Mouse (Mus musculus) natural killer cell, adult 2 months (primary cell): Measurements from ENCODE around the gene Olfr1509.
"Not testable (repeated sequence)": the region's sequence is repeated elsewhere in the genome, so short reads cannot be mapped to it uniquely, and the experiment has no call there.

Experiments
- DNase-seq, 2 experiments: peaks; one replicate each; pipeline ENCODE4 v3.0.0; 2022; ENCODE audit warnings: low spot score in 2 of 2

Olfr1509 gene

DNA sequence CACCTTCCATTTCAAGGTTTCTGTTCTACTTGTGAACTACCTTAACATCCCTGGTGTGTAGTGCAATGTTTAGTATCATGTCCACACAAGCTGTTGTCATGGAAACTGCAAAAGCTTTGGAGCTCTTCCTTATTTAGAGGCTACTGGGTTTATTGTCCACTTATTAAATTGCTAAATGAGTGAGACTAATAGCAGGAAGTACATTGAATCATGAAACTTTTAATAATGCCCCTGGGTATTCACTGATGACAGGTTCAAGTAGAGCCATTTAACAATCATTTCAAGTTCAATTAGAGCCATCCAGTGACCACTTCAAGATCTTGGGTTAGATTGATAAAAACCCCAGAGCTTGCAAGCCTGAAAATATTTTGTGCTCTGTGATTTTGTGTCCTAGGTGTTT, at the start of gene Olfr1509:
TSS of gene Olfr1509 (plus strand) at position 301 of the 400 bp plus-strand sequence.
- DNase-seq, result no peak

DNA sequence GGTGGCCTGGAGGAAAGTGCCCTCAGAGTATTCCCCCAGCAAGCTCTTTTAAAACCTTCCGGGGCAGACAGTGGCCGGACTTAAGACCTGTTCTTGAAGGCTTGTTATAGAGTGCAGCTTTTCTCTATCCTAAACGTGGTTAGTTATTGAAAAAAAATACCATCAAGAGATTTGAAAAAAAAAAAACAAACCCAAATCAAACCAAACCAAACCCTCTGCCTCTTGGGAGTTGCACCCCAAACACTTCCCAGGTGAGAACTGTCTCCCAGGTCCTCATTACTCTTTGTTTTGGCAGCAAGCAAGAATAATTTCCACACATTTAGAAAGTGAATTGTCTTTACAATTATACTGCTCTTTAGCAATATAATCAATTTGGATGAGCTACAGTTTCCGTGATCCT, 45.5 kb upstream of the Olfr1509 start, which contains the start of gene Olfr1511:
TSS of gene Olfr1511 (minus strand) at position 101 of the 400 bp plus-strand sequence.
- DNase-seq, result no peak

DNA sequence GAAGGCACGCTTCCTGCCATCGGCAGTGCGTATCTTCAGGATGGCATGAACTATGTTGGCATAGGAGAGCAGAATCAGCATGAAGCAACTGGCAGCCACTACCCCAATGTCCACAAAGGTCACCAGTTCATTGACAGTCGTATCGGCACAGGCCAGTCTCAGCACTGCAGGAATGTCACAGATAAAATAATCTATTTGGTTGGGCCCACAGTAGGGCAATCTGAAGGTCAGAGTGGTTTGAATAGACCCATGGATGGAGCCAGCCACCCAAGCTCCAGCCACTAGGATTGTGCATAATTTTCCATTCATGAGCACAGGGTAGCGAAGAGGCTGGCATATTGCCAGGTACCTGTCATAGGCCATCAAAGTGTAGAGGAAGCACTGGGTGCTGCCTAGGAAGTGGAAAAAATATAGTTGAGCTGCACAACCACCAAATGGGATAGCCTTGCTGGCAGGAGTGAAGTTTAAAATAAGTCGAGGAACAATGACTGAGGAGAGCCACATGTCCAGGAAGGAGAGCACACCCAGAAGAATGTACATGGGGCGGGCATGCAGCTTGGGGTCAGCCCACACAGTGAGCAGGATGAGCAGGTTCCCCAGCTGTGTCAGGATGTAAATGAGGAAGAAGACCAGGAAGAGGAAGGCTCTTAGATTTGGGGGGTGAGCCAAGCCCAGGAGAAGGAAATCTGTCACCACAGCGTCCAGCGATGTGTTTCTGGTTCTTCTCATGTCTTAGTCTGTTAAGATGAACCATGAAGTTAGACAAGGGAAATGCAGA, 32.5 kb upstream of the Olfr1509 start:
- not testable (repeated sequence) for DNase-seq

DNA sequence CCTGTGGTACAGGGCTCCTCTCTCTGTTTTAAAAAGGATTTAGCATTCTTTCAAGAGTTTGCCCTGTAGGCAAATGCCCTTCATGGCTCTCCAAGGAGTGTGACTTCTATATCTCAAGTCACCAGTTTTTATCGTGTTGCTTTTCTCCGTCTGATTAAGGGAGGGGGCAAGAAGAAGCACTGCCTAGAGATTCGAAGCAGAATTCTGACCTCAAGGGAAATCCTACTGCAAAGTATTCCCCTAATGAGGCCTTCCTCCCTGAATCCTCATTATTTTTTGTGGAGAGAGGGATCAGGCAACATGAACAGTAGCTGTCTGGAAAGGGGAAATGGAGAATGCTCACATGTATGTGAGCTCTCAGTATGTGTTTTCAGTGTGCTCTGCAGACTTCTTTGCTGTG, 28.5 kb upstream of the Olfr1509 start, which contains the start of gene Olfr1510:
TSS of gene Olfr1510 (minus strand) at position 101 of the 400 bp plus-strand sequence.
- no peak for DNase-seq

DNA sequence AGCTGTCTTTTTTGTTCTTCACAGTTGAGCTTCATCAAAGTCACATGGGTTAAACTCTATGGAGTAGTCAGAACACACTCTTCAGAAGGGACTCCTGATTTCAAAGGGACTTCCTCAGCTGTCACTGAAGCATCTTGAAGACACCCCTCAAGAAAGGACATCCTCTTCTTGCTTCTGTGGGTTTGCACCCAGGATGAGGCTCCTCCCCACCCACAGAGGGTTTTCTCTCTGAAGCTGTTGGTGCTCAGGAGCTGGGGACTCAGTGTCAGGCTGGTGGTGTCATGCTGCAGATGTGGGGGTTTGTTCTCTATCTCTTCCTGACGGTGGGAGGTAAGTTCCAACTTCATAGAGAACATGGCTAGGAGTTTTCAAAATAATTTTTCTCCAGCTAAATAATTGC, 15.1 kb upstream of the Olfr1509 start:
- DNase-seq, result no peak

DNA sequence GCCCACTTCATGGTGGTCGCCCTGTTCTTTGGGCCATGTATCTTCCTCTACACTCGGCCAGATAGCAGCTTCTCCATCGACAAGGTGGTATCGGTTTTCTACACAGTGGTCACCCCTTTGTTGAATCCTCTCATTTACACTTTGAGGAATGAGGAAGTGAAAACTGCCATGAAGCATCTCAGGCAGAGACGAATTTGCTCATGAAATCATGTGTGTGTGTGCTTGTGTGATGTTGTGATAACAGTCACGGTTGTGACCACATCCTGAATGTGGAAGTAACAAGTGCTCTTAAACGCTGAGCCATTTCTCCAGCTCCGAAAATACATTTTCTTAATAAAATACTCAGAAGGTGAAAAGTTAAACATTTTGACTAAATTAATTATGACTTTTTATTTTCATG, 8.3 kb downstream of the Olfr1509 start:
- DNase-seq, result peak; percentile 46 to 48

DNA sequence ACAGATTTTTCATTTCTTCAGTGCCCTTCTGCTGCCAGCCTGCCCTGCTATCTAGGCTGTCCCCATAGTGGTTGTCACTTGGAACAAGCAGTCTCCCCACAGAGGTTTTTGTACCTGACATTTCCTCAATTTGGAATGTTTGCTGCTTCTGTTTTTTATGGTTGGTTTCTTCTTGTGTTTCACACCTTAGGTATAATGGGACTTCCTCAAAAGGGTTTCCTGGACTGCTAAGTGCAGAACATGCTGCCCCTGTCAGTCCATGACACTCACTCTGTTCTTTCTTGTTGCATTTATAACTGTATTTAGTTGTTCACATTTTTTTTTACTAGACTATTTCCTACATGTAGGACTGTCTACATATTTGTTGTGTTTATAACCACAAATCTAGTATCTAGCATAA, 19.1 kb downstream of the Olfr1509 start:
- DNase-seq, result no peak

DNA sequence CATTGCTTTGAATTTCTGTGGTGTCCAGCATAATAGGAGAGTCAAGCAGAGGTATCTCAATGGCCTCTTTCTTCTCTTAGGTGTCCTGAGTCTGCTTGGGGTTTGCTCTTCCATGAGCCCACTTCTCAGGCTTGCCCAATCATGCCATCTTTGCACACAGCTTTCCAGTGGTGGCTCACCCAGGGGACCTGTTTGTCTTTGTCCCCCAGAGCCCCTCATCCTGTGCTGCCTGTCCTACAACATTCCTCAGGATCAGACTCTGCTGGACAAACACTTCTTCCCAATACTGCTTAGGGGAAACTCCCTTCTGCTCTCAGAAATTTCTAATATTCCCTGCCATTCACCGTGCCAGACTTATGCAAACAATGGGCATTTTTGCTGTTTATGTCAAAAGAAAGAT, 22.9 kb downstream of the Olfr1509 start:
- DNase-seq, result no peak

DNA sequence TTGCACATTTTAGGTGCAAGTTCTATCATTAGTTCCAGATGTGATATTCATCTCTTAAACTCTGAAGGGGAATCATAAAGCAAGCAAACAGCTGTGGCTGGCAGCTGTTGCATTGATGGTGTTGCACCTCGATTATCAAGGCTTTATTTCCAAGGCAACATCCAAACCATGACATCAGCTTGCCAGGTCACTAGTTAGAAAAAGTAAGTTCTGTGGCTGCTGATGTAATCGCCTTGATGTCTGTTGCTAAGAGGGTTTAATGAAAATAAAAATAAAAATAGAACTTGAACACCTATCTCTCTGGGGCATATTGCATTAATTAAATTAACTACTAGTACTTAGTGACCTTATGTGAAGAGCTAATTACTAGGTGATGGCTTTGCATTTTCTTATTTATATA, 24.6 kb downstream of the Olfr1509 start, which contains the start of gene Olfr1508:
TSS of gene Olfr1508 (minus strand) at position 101 of the 400 bp plus-strand sequence.
- no peak for DNase-seq

DNA sequence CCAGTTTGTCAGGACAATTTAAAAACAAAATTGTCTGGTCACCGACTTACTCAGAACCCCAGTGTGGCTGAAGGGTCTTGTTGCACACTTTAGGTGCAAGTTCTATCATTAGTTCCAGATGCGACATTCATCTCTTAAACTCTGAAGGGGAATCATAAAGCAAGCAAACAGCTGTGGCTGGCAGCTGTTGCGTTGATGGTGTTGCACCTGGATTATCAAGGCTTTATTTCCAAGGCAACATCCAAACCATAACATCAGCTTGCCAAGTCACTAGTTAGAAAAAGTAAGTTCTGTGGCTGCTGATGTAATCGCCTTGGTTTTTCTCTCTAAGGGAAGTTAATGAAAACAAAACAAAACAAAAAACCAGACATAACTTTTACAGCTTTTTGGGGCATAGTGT, 52.7 kb downstream of the Olfr1509 start, which contains the start of gene Olfr1507:
TSS of gene Olfr1507 (minus strand) at position 234 of the 400 bp plus-strand sequence.
- no peak for DNase-seq
